Mouse (Mus musculus) left cerebral cortex, postnatal 10 days (tissue): ENCODE results near the gene Cd247. TPM values are rescaled to one million over a fixed set of nuclear protein-coding genes. Genes with fewer than 3 reads are reported as not detected.
A peak's percentile ranks its signal among the peaks of the same experiment; 100 is the strongest.

Experiments
- DNase-seq, 2 experiments: peaks; one replicate each; pipeline ENCODE4 v3.0.0; 2021 to 2022; ENCODE audit warnings: low spot score in 2 of 2, mixed read lengths in 1 of 2; ENCODE audit errors: extremely low spot score in 1 of 2
- intact Hi-C: fragments of 180-260 bp; cut with DNase I; formaldehyde crosslinking; loops from one replicate; pipeline ENCODE4 v1.15.1; 2025
- total RNA-seq, 2 experiments: library from RNA; stranded (reverse); gene quantifications; 2 replicates each; pipeline ENCODE4 v1.2.3; 2021

Gene Cd247
- total RNA-seq, 2 experiments from 2014 or later, result not detected

GRCm38 (mm10) chr1:165866630-165867280, 78.3 kb downstream of the Cd247 start:
- intact Hi-C loops, result no loop called here
- DNase-seq, result no peak

GRCm38 (mm10) chr1:165868659-165869058, 80.2 kb downstream of the Cd247 start:
- intact Hi-C loops, result no loop called here
- no peak for DNase-seq

GRCm38 (mm10) chr1:165874645-165875044, 86.2 kb downstream of the Cd247 start:
- intact Hi-C loops, result no loop called here
- no peak for DNase-seq

GRCm38 (mm10) chr1:165875520-165876284, 87.2 kb downstream of the Cd247 start:
- intact Hi-C loops, result no loop called here
- no peak for DNase-seq

- DNase-seq, result no peak
- intact Hi-C loops, result no loop called here
These were observed 90.3 kb downstream of the Cd247 start for GRCm38 (mm10) chr1:165878751-165879150.

GRCm38 (mm10) chr1:165882146-165882900, 93.8 kb downstream of the Cd247 start:
- intact Hi-C loops, result no loop called here
- no peak for DNase-seq

GRCm38 (mm10) chr1:165891686-165892085, 103.2 kb downstream of the Cd247 start:
- DNase-seq, result no peak
- intact Hi-C loops, result no loop called here

GRCm38 (mm10) chr1:165903596-165903995, 115.1 kb downstream of the Cd247 start:
- no peak for DNase-seq
- intact Hi-C loops, result no loop called here

- no peak for DNase-seq
- intact Hi-C loops, result no loop called here
These were observed 119.7 kb downstream of the Cd247 start for GRCm38 (mm10) chr1:165908153-165908552.

- no peak for DNase-seq
- intact Hi-C loops, result no loop called here
These were observed 120.3 kb downstream of the Cd247 start for GRCm38 (mm10) chr1:165908806-165909205.

GRCm38 (mm10) chr1:165909471-165909870, 121.0 kb downstream of the Cd247 start:
- DNase-seq, result no peak
- intact Hi-C loops, result no loop called here

GRCm38 (mm10) chr1:165913720-165914415, 125.4 kb downstream of the Cd247 start:
- intact Hi-C loops, result no loop called here
- DNase-seq, result peak in 1 of 2 experiments; percentile 30

GRCm38 (mm10) chr1:165914416-165914801, 125.9 kb downstream of the Cd247 start:
- intact Hi-C loops, result no loop called here
- no peak for DNase-seq

GRCm38 (mm10) chr1:165921026-165921425, 132.5 kb downstream of the Cd247 start:
- intact Hi-C loops, result no loop called here

GRCm38 (mm10) chr1:165922488-165922887, 134.0 kb downstream of the Cd247 start:
- no peak for DNase-seq
- intact Hi-C loops, result no loop called here

More at GRCm38 (mm10) chr1:165921026-165921425, 132.5 kb downstream of the Cd247 start:
- no peak for DNase-seq

GRCm38 (mm10) chr1:165925207-165925606, 136.7 kb downstream of the Cd247 start:
- no peak for DNase-seq
- intact Hi-C loops, result no loop called here
